Mouse (Mus musculus): Measurements from ENCODE around the gene Vcl.

The Vcl gene

GRCm38 (mm10) chr14:20928848-20929745, at the start of gene Vcl:
Vcl (plus strand) TSS chr14:20929398.
- DNase-seq (ENCODE audit: low read depth, low spot score) = peak; percentile 98

DNA sequence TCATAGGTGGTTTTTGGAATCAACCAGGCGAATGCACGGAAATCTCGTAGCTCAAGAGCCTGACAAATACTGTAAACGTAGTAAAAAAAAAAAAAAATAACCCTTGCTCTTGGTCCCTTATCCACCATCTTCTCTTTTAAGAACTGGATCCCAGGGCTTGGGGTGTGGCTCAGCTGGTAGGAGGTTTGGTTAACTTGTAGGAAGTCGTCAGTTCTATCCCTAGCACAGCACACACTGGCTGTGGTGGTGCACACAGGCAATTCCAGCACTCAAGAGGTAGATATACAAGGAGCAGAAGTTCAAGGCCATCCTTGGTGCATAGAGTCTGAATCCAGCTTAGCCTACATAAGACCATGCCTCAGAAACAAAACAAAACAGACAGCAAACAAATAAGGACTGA, 44.5 kb upstream of the Vcl start:
- DNase-seq (ENCODE audit: low read depth, low spot score) = no peak

DNA sequence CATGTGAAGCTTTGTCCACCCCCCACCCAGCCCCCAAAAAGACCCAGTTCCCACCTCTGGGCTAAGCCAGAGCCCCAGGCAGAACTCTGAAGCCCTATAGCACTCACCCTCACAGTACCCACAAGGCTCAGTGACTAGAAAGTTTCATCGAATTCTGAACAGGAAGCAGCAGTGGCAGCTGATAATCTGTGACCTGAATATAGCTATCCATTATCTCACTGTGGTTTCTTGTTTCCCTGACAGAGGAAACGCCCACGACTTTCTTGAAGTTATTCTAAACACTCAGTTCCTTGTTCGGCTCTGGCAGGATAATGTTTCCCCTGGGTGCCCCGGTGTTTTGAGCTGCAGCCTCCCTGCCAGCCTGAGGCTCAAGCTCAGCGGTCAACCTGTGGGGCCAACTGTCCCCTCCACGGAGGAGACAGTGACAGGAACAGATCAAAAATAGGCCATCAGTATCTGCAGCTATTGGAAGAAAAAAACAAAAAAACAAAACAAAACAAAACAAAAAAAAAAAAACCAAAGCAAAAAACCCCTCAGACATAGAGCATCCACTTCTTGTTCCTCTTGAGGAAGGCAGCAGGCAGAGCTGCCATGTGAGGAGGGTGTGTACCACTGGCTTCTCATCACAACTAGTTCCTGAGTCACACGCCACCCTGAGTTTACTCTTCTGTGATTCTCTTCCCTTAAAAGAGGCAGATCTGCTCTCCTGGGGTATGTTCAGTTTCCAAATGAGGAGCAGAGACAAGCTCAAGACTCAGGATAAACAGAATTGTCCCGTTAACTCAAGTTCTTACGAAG, 43.9 kb upstream of the Vcl start:
- DNase-seq (ENCODE audit: low read depth, low spot score) = no peak

DNA sequence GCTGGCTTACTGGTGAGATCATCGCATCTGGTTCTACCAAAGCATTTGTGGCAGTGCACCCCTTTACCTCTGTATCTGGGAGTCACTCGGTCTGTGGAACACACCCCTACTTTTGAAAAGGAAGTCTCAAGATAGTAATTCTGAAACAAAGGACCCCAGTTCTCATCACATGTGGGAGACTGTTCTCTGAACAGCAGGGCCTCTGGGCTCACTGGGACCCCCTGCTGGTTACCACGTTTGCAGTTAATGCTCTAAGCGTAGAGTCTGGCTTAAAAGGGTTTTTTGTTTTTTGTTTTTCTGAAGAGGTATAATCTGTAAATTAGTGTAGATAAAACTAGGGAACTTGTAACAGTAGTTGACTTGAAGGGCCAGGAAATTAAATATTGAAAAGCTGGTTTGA, 42.9 kb upstream of the Vcl start:
- DNase-seq (ENCODE audit: low read depth, low spot score) = peak; percentile 25

GRCm38 (mm10) chr14:20887541-20888085, 41.6 kb upstream of the Vcl start:
- no peak for DNase-seq (ENCODE audit: low read depth, low spot score)

- peak; percentile 59 for DNase-seq (ENCODE audit: low read depth, low spot score)
Observed at GRCm38 (mm10) chr14:20891941-20892402, 37.2 kb upstream of the Vcl start.

DNA sequence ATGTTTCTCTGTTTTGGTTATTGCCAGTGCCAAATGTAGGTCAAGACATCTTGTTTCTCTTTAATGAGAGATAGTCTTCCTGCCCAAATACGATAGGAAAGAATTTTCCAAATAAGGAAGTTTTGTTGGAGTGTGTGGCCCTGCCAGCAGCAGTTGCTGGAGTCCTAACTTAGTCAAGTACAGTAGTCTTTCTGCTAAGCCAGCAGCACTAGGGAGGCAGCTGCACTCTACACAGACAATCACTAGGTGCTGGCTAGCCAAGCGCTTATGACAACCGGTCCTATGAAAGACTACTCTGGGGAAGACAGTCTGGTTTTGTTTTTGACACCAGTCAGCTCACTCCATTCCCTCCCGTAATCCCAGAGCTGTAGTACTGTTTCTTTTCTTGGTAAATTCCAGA, 35.4 kb upstream of the Vcl start:
- DNase-seq (ENCODE audit: low read depth, low spot score) = no peak

- DNase-seq (ENCODE audit: low read depth, low spot score) = no peak
Observed at GRCm38 (mm10) chr14:20901267-20901666, 27.9 kb upstream of the Vcl start.

GRCm38 (mm10) chr14:20903137-20903536, 26.1 kb upstream of the Vcl start:
- no peak for DNase-seq (ENCODE audit: low read depth, low spot score)

DNA sequence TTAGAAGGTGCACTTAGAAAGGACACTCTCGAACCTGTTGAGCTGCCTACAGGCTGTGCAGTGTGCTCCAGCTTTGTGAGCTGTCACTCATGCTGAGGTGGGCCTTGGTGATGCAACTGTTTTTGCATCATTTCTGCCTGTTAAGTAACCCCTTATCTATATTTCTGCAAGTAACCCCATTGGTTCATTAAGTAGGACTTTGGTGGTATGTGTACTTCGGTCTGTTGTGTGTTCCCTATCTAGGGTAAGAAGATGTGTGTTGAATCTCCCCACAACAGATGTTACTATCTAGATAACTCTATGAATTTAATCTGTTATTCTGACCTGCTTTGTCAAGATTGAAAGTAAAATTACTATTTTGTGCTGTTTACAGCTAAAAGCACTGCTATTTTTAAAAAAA, 17.4 kb upstream of the Vcl start:
- no peak for DNase-seq (ENCODE audit: low read depth, low spot score)

DNA sequence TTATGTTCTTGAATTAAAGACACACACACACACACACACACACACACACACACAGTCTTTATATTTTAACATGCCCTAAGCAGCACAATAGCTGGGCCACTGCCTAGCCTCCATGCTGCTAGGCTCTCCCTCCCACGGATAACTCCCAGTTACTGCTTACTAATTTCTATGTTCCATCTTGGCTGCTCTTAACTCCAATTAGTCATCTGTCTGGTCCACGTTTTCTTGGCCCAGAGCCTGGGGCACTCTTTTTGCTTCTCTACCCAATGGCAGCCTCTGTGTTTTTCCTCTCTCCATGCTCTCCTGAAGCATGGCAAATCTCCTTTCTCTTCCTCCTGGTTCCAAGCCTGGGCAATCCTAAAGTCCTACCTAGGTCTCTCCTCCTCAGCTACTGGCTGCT, 14.8 kb upstream of the Vcl start:
- DNase-seq (ENCODE audit: low read depth, low spot score) = no peak

DNA sequence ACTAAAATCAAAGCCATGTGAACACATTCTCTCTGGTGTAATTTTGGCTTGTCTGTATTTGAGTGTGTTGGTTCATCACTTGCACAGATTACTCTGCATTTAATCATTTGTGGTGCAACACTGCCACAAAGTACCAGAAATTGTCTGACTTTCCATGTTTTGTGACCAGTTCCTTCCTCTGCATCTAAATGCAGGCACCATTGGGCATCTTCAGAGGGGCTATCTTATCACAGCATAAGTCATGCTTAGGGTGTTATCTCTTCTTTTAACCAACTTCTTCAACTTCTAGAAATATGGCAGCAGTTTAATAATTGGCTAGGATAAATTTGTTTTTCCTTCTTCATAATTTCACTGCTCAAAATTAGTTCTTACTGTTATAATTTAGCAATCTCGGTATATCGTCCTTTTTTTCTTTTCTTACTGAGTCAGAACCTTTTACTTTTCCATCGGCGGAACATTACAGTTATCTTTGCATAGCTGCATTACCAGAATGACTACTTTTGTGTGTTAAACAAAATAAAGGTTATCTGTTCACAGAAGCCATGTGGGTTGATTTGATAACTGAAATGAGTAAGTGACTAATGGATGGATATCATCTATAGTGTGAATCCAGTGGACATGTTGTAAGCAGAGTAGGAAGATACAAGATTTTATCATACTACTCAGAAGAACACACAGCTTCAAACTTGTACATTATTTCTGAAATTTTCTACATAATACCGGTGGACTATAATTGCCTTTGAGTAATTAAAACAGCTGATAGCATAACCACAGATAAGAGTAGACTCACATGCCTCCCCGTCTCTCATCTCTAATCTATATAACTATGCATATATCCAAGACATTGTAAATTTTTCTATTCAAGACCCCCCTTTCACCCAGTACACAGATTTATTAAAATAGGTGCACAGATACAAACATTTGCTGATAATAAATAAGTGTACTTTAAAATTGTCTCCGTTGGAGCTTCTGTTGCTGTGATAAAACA, 12.3 kb upstream of the Vcl start:
- no peak for DNase-seq (ENCODE audit: low read depth, low spot score)

GRCm38 (mm10) chr14:20924071-20924789, 5.0 kb upstream of the Vcl start:
- no peak for DNase-seq (ENCODE audit: low read depth, low spot score)

GRCm38 (mm10) chr14:20927470-20928307, 1.5 kb upstream of the Vcl start:
- no peak for DNase-seq (ENCODE audit: low read depth, low spot score)

- peak; percentile 44 for DNase-seq (ENCODE audit: low read depth, low spot score)
Observed at GRCm38 (mm10) chr14:20928308-20928685, 901 bp upstream of the Vcl start.

DNA sequence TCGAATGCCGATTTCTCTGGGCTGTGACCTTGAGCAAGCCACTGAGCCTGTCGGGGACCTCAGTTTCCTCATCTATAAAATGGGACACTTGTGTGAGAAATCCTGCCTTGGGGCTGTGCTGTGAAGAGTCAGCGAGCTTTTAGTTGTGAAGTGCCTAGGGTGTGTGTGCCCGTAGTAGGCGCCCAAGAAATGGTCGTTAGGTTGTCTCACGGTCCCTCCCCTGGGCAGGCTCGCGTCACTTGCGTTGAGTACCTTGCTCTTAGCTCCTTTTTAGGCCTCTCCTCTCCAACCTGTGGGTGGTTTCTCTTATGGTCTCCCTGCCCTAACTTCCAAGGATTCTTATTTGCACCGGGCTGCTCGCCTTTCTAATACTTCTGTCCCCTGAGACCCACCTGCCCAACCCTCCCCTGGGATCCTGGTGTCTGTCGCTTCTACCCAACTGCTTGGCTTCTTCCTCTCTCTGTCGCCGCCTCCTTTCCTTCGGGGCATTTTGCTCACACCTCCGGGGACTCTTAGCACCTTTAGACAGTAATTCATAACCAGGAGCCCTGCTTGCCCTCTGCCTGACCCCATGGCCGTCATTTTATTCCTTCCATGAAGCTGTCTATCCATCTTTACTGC, 726 bp downstream of the Vcl start:
- DNase-seq (ENCODE audit: low read depth, low spot score) = peak; percentile 45

DNA sequence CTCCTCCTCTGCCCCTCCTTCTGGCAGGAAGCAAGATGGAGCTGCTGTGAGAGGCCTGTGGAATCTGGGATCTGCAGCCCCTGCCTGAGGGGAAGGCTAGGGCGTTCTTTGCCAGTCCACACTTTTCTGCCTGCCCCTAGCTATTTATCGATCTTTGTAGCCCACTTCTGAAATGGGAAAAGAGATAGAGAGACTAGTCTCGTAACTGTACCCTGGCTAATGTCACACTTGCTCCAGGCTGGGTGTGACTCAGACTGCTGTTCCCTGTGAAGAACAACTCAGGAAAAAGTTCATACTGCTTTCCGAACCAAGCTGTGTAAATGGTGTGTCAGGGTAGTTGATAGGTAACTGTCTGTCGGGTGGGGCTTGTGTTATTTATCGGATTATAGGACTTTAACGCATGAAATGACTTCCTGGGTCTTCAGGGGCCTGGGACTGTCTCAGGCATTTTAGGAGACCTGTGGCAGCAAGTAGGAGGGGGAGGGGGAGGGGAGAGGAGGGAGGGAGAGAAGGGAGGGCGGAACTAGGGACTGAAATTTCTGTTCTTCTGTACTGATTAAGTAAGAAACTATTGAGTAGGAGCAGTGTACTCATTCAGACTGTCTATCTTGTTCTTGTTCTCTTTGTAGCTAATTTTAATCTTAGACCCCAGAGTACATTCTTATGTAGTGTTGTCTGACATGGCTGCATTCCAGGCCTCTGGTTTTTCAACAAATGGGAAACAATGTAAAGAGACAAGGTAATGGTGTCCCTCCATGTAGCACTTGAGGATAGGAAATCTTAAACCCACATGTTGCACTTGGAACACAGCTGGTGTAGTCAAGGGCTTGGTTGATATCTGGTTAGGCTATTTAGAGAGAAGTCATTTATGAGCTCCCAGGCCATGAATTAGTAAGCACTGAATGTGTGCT, 1.5 kb downstream of the Vcl start:
- peak; percentile 8 for DNase-seq (ENCODE audit: low read depth, low spot score)

GRCm38 (mm10) chr14:20938424-20938823, 9.2 kb downstream of the Vcl start:
- DNase-seq (ENCODE audit: low read depth, low spot score) = no peak

Measured in ES-CJ7 (cell line).